Mouse (Mus musculus) megakaryocyte, embryonic 14.5 days (primary cell): ENCODE results near the gene AC161166.1. TPM values are rescaled to one million over a fixed set of nuclear protein-coding genes. Genes with fewer than 3 reads are reported as not detected.

Experiments used
- H3K27me3 ChIP-seq: replicated peaks from 2 replicates; pipeline ENCODE3; 2012; ENCODE audit warnings: inconsistent platforms
- H3K36me3 ChIP-seq: replicated peaks from 2 replicates; pipeline ENCODE3; 2012; ENCODE audit warnings: low read length, inconsistent platforms, mixed read lengths
- H3K4me1 ChIP-seq: 2 replicates; pipeline ENCODE4 v1.6.1; 2012; ENCODE audit warnings: inconsistent platforms
- H3K4me3 ChIP-seq: replicated peaks from 2 replicates; pipeline ENCODE3; 2012; ENCODE audit warnings: moderate library complexity, mild to moderate bottlenecking, inconsistent platforms
- H3K9me3 ChIP-seq: 2 replicates; pipeline ENCODE4 v1.6.1; 2012; ENCODE audit warnings: inconsistent platforms
- FLI1 ChIP-seq: IDR thresholded peaks from 2 replicates; pipeline ENCODE4 v1.6.1; 2012; ENCODE audit warnings: low read length, inconsistent platforms, mixed read lengths
- GATA1 ChIP-seq: IDR thresholded peaks from 3 replicates; pipeline ENCODE4 v1.6.1; 2012; ENCODE audit warnings: mixed read lengths, low read length, inconsistent platforms, borderline replicate concordance
- polyA plus RNA-seq: library from polyadenylated mRNA; stranded (reverse); fragments of >175 nt; gene quantifications from 2 replicates; pipeline ENCODE4 v1.2.3, GENCODE M21; 2012; ENCODE audit warnings: low replicate concordance; ENCODE audit not compliant: insufficient read depth

AC161166.1 gene
- polyA plus RNA-seq, 1 experiment, result not detected

DNA sequence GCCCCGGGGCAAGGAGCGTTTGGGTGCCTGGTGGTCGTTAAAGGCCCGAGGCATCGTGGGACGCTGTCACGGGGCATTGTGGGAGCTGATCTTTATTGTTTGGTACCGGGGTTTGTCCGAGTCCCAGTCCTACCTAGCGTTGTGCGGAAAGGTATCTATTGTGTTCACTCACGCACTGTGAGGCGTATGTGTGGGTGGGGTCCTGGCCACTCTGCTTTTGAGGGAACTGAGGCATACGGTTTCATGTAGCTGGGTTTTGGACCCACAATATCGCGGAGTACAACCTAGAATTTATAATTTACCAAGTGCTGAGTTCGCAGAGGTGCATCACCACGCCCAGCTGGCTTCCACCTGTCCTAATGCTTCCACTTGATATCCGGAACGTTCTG, 4.5 kb downstream of the AC161166.1 start:
- no peak for TF ChIP-seq GATA1
- TF ChIP-seq FLI1, result no peak
- Histone ChIP-seq H3K36me3 (no peaks in the 10 kb centered on the region), H3K9me3 (no peaks in the 10 kb centered on the region), H3K4me1 (peaks cover 32% of the 10 kb centered on the region), H3K27me3 (peaks cover 36% of the 10 kb centered on the region), H3K4me3 (peak overlapping the region; percentile 97)

DNA sequence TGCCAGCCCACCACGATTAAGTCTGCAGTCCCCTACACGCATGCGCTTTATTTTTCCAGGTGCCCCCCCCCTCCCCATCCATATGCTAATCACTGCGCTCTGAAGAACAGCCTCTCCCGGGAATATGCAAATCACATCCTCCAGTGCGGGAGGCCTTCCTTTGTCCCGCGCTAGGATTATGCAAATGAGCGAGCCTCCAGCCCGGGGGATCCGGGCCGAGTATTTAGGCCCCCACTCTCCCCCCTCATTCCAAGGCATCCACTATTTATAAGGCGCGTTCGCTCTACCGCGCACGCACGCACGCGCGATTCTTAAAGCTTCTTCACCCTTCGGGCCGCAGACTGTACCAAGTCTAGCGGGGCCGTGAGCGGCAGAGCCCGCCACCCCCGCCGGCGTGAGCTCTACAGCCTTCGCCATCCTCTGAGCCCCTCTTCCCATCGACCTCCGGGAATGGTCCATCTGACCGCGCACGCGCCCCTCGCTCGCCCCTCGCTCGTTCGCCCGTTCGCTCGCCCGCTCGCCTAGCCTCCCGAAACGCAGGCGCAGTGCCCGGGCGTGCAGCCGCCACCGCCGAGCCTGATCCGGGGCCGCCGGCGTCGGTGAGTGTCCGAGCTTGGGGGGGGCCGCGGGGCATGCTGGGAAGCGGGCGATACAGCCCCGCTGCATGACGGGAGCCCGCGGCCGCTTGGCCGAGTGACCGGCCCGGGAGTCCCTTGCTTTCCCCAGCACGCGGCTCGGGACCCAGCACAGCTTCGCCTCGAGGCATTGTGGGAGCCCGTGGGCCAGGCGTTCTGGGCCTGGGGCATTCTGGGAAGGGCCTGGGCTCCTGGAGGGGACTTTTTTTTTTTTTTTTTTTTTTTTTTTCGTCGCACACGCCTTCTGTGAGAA, 5.2 kb downstream of the AC161166.1 start, which contains the start of gene Zfp428:
Gene Zfp428 (plus strand): TSS at position 169 of the 888 bp plus-strand sequence.
- TF ChIP-seq GATA1 (no peak), FLI1 (no peak)
- Histone ChIP-seq H3K27me3 (peaks cover 41% of the 10 kb centered on the region), H3K36me3 (no peaks in the 10 kb centered on the region), H3K4me3 (peak within 1 kb of the TSS; percentile 97), H3K4me1 (peaks cover 32% of the 10 kb centered on the region), H3K9me3 (no peaks in the 10 kb centered on the region)

DNA sequence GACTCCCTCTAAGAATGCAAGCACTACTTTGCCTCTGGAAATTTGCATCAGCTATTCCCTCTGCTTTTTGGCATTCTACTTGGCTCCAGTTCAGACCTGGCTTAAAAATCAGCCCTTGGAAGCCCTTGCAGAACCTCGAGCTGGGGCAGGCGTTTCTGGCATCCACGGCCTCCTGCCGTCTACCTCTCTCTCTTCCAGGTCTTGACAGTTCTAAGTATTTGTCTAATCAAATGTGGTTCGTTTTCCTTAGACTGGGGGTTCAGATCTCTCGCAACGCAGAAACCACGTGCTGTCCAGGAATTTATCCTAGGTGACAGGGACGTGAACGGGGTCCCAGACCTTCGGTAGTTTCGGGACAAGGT, 5.8 kb downstream of the AC161166.1 start:
- Histone ChIP-seq H3K4me1 (peaks cover 32% of the 10 kb centered on the region), H3K4me3 (peak overlapping the region; percentile 97), H3K36me3 (no peaks in the 10 kb centered on the region), H3K27me3 (peaks cover 44% of the 10 kb centered on the region), H3K9me3 (peaks cover 1% of the 10 kb centered on the region)
- TF ChIP-seq FLI1 (no peak), GATA1 (no peak)

DNA sequence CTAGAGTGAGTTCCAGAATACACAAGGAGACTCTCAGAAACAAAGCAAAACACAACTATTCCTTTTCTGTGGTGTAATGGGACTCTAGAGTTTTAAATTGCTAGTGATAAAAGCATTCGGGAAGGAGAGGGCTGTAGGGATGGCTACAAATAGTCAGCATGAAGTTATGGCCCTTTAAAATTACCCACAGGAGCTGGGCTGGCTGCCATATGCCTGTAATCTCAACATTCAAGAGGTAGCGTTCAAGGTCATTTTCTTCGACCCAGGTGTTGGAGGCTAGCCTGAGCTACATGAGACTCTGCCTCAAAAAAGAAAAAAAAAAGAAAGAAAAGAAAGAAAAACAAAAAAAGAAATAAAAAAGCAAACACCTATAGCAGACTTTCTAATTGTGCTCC, 6.2 kb downstream of the AC161166.1 start:
- Histone ChIP-seq H3K4me1 (peaks cover 32% of the 10 kb centered on the region), H3K9me3 (peaks cover 5% of the 10 kb centered on the region), H3K4me3 (no peak overlapping the region), H3K36me3 (no peaks in the 10 kb centered on the region), H3K27me3 (peaks cover 44% of the 10 kb centered on the region)
- TF ChIP-seq GATA1, result no peak
- TF ChIP-seq FLI1, result no peak

DNA sequence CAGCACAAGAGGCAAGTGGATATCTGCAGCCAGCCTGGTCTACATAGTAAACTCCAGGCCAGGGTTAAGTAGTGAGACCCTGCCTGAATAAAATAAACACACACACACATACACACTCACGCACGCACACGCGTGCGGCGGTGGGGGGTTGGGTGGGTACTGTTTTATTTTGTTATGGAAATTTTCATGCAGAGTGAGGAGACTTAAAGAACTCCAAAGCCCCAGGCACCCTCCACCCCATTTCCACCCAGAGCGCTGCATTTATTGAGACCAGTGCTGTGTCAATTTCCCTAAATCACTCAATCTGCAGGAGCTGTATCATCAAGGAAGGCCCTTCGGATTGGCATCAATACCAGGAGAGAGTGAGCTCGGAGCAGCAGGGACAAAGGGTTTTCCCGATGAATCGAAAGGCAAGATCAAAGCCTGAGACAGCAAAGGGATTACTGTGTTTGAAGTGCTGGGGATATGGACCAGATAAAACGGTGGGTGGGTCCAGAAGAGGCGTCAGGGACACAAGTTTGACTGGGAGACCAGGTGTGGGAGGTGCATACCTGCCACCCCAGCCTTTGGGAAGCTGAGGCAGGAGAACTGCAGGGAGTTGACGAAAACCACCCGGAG, 6.7 kb downstream of the AC161166.1 start:
- H3K27me3 ChIP-seq, result peaks cover 45% of the 10 kb centered on the region
- no peaks in the 10 kb centered on the region for H3K36me3 ChIP-seq
- TF ChIP-seq FLI1 (no peak), GATA1 (no peak)

DNA sequence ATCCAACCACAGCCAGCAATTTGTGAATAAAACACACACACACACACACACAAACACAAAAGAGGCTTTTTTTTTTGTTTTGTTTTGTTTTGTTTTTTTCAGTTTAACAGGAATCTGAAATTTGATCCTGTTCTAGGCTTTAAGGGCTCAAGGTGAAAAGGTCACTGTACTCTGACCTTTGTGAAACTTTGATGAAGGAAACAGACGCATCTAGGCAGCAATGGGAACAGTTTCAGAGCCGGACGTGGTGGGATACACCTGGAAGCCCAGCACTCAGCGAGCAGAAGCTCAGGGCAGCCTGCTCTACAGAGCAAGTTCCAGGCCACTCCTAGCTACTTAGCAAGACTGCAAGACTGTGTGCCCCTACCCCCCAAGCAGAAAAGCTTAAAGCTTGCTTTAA, 7.4 kb downstream of the AC161166.1 start:
- Histone ChIP-seq H3K27me3 (peaks cover 50% of the 10 kb centered on the region), H3K4me1 (peaks cover 32% of the 10 kb centered on the region)

More for the DNA sequence above, 6.7 kb downstream of the AC161166.1 start:
- peaks cover 31% of the 10 kb centered on the region for H3K4me1 ChIP-seq
- peaks cover 10% of the 10 kb centered on the region for H3K9me3 ChIP-seq
- no peak overlapping the region for H3K4me3 ChIP-seq

DNA sequence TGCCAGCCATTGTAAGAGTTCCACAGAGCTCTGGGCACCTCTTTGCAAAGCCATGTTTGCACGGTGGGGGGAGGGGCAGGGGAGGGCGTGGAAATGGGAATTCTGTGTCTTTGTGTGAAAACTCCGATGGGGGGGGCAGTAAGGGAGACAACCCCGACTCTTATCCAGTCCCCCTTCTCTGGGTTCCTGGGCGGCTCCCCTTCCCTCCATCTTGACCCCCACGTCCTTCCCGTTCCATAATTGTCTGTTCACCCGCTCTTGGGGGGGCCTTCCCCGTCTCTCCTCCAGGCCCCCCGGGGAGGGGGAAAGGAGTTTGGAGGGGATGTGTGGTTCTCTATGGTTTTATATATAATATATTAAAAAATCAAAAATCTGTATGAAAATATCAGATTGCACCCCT, 8.3 kb downstream of the AC161166.1 start:
- Histone ChIP-seq H3K4me1 (peaks cover 35% of the 10 kb centered on the region), H3K9me3 (peaks cover 15% of the 10 kb centered on the region), H3K36me3 (no peaks in the 10 kb centered on the region), H3K4me3 (no peak overlapping the region), H3K27me3 (peaks cover 59% of the 10 kb centered on the region)
- TF ChIP-seq GATA1 (no peak), FLI1 (no peak)

More for the DNA sequence above, 7.4 kb downstream of the AC161166.1 start:
- no peak overlapping the region for H3K4me3 ChIP-seq
- peaks cover 15% of the 10 kb centered on the region for H3K9me3 ChIP-seq
- TF ChIP-seq FLI1, result no peak
- TF ChIP-seq GATA1, result no peak
- no peaks in the 10 kb centered on the region for H3K36me3 ChIP-seq

DNA sequence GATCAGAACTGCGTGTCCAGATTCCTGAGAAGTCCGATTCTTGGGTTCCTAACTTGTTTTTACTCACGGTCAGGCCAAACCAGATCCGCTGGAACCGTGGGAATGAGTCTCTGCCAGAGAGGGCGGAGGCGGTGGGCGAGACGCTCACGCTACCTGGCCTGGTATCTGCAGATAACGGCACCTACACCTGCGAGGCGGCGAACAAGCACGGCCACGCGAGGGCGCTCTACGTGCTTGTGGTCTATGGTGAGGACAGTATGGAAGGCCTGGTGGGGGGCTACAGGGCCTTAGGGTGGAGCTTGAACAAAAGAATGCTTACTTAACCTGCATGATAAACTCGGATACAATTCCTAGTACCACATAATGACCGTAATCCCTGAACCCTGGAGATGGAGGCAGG, 10.8 kb downstream of the AC161166.1 start:
- TF ChIP-seq FLI1 (no peak), GATA1 (no peak)
- Histone ChIP-seq H3K36me3 (no peaks in the 10 kb centered on the region), H3K4me3 (peak overlapping the region; percentile 5), H3K4me1 (peaks cover 14% of the 10 kb centered on the region), H3K9me3 (peaks cover 15% of the 10 kb centered on the region), H3K27me3 (peaks cover 72% of the 10 kb centered on the region)

DNA sequence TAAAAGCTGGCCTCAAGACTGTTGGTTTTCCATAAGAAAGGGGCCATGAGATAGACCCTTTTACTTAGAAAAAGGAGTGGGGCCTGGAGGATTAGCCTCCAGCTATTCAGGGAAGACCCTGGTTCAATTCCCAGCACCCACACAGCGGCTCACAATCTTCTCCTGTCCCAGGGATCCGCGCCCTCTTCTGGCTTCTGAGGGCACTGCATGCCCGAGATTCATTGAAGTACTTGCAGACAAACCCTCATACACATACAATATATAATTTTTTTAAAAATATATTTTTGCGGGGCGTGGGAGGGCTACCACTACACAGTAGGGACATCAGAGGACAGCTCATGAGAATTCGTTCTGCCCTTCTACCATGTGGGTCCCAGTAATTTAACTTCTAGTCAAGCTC, 11.3 kb downstream of the AC161166.1 start:
- Histone ChIP-seq H3K9me3 (peaks cover 15% of the 10 kb centered on the region), H3K4me1 (peaks cover 11% of the 10 kb centered on the region), H3K36me3 (no peaks in the 10 kb centered on the region), H3K4me3 (no peak overlapping the region), H3K27me3 (peaks cover 74% of the 10 kb centered on the region)
- TF ChIP-seq GATA1 (no peak), FLI1 (no peak)

DNA sequence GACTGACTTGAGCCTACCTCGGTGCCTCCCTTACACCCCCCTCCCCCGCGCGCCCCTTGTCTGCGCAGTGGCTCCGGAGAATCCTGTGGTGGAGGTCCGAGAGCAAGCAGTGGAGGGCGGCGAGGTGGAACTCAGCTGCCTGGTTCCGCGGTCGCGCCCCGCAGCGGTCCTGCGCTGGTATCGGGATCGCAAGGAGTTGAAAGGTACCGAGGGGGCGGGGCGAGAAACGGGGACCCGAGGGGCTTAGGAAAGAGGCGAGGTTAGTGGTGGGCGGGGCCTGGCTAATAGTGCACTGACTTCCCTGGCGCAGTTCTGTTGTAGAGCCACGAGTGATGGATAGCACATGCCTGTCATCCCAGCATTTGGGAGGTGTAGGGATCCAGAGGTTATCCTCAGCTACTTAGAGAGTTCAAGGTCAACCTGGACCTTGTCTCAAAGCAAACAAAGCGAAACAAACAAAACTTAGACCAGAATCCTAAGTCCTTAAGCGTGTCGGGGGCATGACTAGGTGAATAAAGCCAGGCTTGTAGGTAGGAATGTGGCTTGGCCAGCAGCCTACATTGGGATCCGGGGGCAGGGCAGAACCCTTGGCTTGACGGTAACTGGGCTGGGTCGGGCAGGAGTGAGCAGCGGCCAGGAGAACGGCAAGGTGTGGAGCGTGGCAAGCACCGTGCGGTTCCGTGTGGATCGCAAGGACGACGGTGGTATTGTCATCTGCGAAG, 12.2 kb downstream of the AC161166.1 start:
- Histone ChIP-seq H3K36me3 (no peaks in the 10 kb centered on the region), H3K9me3 (peaks cover 15% of the 10 kb centered on the region), H3K27me3 (peaks cover 69% of the 10 kb centered on the region), H3K4me1 (peaks cover 11% of the 10 kb centered on the region), H3K4me3 (peak overlapping the region; percentile 82)
- TF ChIP-seq FLI1 (no peak), GATA1 (no peak)
